ENCODE assay signal across 8 mouse cellular contexts in the genomic region with DNA sequence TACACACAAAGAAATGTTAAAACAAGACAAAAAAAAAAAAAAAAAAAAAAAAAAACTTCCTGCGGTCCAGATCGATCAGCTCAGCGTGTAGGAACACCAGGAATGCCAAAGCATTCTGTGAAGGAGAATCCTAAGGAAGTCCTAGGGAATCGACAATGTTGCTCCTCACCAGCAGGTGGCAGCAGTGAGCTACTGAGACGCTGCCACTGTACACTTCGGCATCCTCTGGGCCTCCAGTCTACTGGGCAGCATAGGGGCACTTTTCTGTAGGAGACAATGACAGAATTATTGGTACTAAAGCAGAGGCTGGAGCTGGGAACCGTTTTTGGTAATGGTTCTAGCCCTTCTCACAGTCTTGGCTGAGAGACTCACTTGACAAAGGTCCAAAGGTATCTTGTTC. TPM values are rescaled to one million over a fixed set of nuclear protein-coding genes. Genes with fewer than 3 reads are reported as not detected.
DNase-seq lines count a peak whose midpoint lies in the region; ATAC-seq lines count a peak whose summit lies in the region.

No protein-coding gene starts in this region.

- H3K27ac ChIP-seq in hindbrain, embryonic 11.5 days (ENCODE audit: low read depth, low read length), result no peak overlapping the region
- no peak overlapping the region for H3K27ac ChIP-seq in lung, embryonic 16.5 days (ENCODE audit: low read length)

- H3K4me2 ChIP-seq in hindbrain, embryonic 11.5 days (replicated peaks; ENCODE audit: low read depth, low read length), result no peak overlapping the region
- H3K4me2 ChIP-seq in lung, embryonic 16.5 days (ENCODE audit: low read depth, low read length), result no peak overlapping the region

- peak; percentile 51 for ATAC-seq in hindbrain, embryonic 11.5 days (ENCODE audit: low FRiP score)
- ATAC-seq in lung, embryonic 16.5 days (ENCODE audit: low read depth), result peak; percentile 68

- no peaks in the 10 kb centered on the region for H3K27me3 ChIP-seq in hindbrain, embryonic 11.5 days (ENCODE audit: control insufficient read depth, insufficient read depth, low read length)
- no peaks in the 10 kb centered on the region for H3K27me3 ChIP-seq in lung, embryonic 16.5 days (ENCODE audit: control insufficient read depth, insufficient read depth, low read depth, low read length)

- H3K4me1 ChIP-seq in hindbrain, embryonic 11.5 days (replicated peaks; ENCODE audit: control insufficient read depth, insufficient read depth, low read length), result no peaks in the 10 kb centered on the region
- peaks cover 8% of the 10 kb centered on the region for H3K4me1 ChIP-seq in lung, embryonic 16.5 days (replicated peaks; ENCODE audit: control insufficient read depth, insufficient read depth, low read length)

- H3K4me3 ChIP-seq in hindbrain, embryonic 11.5 days (ENCODE audit: low read depth, low read length), result no peak overlapping the region
- H3K4me3 ChIP-seq in lung, embryonic 16.5 days (ENCODE audit: low read length), result no peak overlapping the region

- no peak overlapping the region for H3K9ac ChIP-seq in hindbrain, embryonic 11.5 days (ENCODE audit: low read depth, low read length)
- no peak overlapping the region for H3K9ac ChIP-seq in lung, embryonic 16.5 days (ENCODE audit: low read length)

- DNase-seq in NIH3T3 (ENCODE audit: low read depth), result peak; percentile 95
- peak; percentile 92 for DNase-seq in cerebellum, postnatal 10 days
- DNase-seq in frontal cortex, postnatal 14 days (ENCODE audit: low spot score in 2 of 2), result peak; percentile 56 to 74
- peak; percentile 95 for DNase-seq in hindbrain, embryonic 11.5 days (ENCODE audit: low spot score)
- DNase-seq in layer of hippocampus, adult 9-11 months, result peak; percentile 66
- DNase-seq in ovary, postnatal 14 days (ENCODE audit: low spot score), result peak; percentile 81
- peak; percentile 78 for DNase-seq in thymus, postnatal 0 days (ENCODE audit: low spot score)

- H3K9me3 ChIP-seq in hindbrain, embryonic 11.5 days (ENCODE audit: control insufficient read depth, low read length), result no peaks in the 10 kb centered on the region
- no peaks in the 10 kb centered on the region for H3K9me3 ChIP-seq in lung, embryonic 16.5 days (ENCODE audit: control insufficient read depth, low read length)

- H3K36me3 ChIP-seq in hindbrain, embryonic 11.5 days (ENCODE audit: control insufficient read depth, insufficient read depth, low read length), result no peaks in the 10 kb centered on the region
- no peaks in the 10 kb centered on the region for H3K36me3 ChIP-seq in lung, embryonic 16.5 days (ENCODE audit: control insufficient read depth, insufficient read depth, low read length)

- 5% methylated on average over 7 of the region's 7 CpGs for WGBS in hindbrain, embryonic 11.5 days
- WGBS in lung, embryonic 16.5 days, result 1% methylated on average over 7 of the region's 7 CpGs

RNA-seq across cellular contexts. Expression of a gene that starts 14.6 kb away (rescaled TPM):
- polyA plus RNA-seq in hindbrain, embryonic 11.5 days (2014; fragmentation: Nextera tagmentation; extraction: Ambion mirVana), result 0.73 and 0.99 TPM in 2 replicates
- 0.25 and 1.6 TPM in 2 replicates for polyA plus RNA-seq in lung, embryonic 16.5 days (2015; fragmentation: Nextera tagmentation; extraction: Ambion mirVana)
- 0.10 and 0.13 TPM in 2 replicates for polyA plus RNA-seq in thymus, postnatal 0 days (2015; fragmentation: Nextera tagmentation; extraction: Ambion mirVana)

RNA-seq across cellular contexts. Expression of a gene that starts 24.4 kb away (rescaled TPM):
- polyA plus RNA-seq in hindbrain, embryonic 11.5 days (2014; fragmentation: Nextera tagmentation; extraction: Ambion mirVana), result 10.5 and 11.5 TPM in 2 replicates
- polyA plus RNA-seq in lung, embryonic 16.5 days (2015; fragmentation: Nextera tagmentation; extraction: Ambion mirVana), result 10.8 and 11.2 TPM in 2 replicates
- 9.7 and 10.9 TPM in 2 replicates for polyA plus RNA-seq in thymus, postnatal 0 days (2015; fragmentation: Nextera tagmentation; extraction: Ambion mirVana)

RNA-seq across cellular contexts. Expression of a gene that starts 31.0 kb away (rescaled TPM):
- polyA plus RNA-seq in hindbrain, embryonic 11.5 days (2014; fragmentation: Nextera tagmentation; extraction: Ambion mirVana), result 65.9 and 76.2 TPM in 2 replicates
- polyA plus RNA-seq in lung, embryonic 16.5 days (2015; fragmentation: Nextera tagmentation; extraction: Ambion mirVana), result 73.5 and 80.3 TPM in 2 replicates
- polyA plus RNA-seq in thymus, postnatal 0 days (2015; fragmentation: Nextera tagmentation; extraction: Ambion mirVana), result 56.8 and 61.7 TPM in 2 replicates

RNA-seq across cellular contexts. Expression of a gene that starts 50.1 kb away (rescaled TPM):
- 104 TPM in 2 replicates for polyA plus RNA-seq in hindbrain, embryonic 11.5 days (2014; fragmentation: Nextera tagmentation; extraction: Ambion mirVana)
- 98.3 and 101 TPM in 2 replicates for polyA plus RNA-seq in lung, embryonic 16.5 days (2015; fragmentation: Nextera tagmentation; extraction: Ambion mirVana)
- polyA plus RNA-seq in thymus, postnatal 0 days (2015; fragmentation: Nextera tagmentation; extraction: Ambion mirVana), result 94.7 and 107 TPM in 2 replicates

RNA-seq across cellular contexts. Expression of a gene that starts 55.7 kb away (rescaled TPM):
- 401 and 431 TPM in 2 replicates for polyA plus RNA-seq in hindbrain, embryonic 11.5 days (2014; fragmentation: Nextera tagmentation; extraction: Ambion mirVana)
- polyA plus RNA-seq in lung, embryonic 16.5 days (2015; fragmentation: Nextera tagmentation; extraction: Ambion mirVana), result 390 and 403 TPM in 2 replicates
- polyA plus RNA-seq in thymus, postnatal 0 days (2015; fragmentation: Nextera tagmentation; extraction: Ambion mirVana), result 446 and 454 TPM in 2 replicates
